Mouse (Mus musculus) megakaryocyte, embryonic 14.5 days (primary cell): Measurements from ENCODE around the gene Stpg2.

Experiments used
- FLI1 ChIP-seq: IDR thresholded peaks from 2 replicates; pipeline ENCODE4 v1.6.1; 2012; ENCODE audit warnings: low read length, inconsistent platforms, mixed read lengths
- GATA1 ChIP-seq: IDR thresholded peaks from 3 replicates; pipeline ENCODE4 v1.6.1; 2012; ENCODE audit warnings: mixed read lengths, low read length, inconsistent platforms, borderline replicate concordance

DNA sequence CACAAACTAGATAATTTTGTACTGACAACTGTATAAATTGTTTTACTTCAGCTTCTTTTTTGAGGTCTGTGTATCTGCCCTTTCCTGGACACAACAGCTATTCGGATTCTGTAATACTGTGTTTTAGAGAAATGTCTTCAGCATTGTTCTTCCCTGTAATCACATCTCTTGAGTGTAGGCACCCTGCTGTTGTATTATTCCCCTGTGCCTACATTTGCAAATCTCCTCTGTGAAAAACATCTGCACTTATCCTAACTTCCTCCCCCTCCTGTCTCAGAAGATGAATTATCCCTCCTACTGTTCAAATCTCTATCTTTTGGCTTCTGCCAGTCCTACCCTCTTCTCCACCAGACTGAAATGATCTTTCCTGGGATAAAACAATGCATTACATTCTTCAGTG lies 28.6 kb upstream of the Stpg2 start:
- TF ChIP-seq FLI1 (no peak), GATA1 (no peak)
